Mouse (Mus musculus) midbrain, embryonic 13.5 days (tissue): ENCODE measurements around the gene Zfp94. TPM values are rescaled to one million over a fixed set of nuclear protein-coding genes. Genes with fewer than 3 reads are reported as not detected.

Source experiments
- ATAC-seq: fragments of 200-750 bp; cut with Nextera tagmentation; 2 replicates; pipeline ENCODE4 v1.8.0; 2017; ENCODE audit warnings: mild to moderate bottlenecking, moderate TSS enrichment, moderate library complexity
- H3K27ac ChIP-seq: fragments of 300-500 bp; sonication (generic); 2 replicates; pipeline ENCODE4 v1.5.1; 2015; ENCODE audit warnings: inconsistent platforms, mild to moderate bottlenecking, moderate library complexity
- H3K27me3 ChIP-seq: fragments of 300-500 bp; sonication (generic); 2 replicates; pipeline ENCODE4 v1.6.1; 2015; ENCODE audit warnings: mild to moderate bottlenecking, inconsistent platforms
- H3K36me3 ChIP-seq: fragments of 300-500 bp; sonication (generic); 2 replicates; pipeline ENCODE4 v1.6.1; 2015; ENCODE audit warnings: mild to moderate bottlenecking, inconsistent platforms
- H3K4me1 ChIP-seq: fragments of 300-500 bp; sonication (generic); replicated peaks from 2 replicates; pipeline ENCODE4 v1.6.1; 2015; ENCODE audit warnings: inconsistent platforms
- H3K4me2 ChIP-seq: fragments of 300-500 bp; sonication (generic); replicated peaks from 2 replicates; pipeline ENCODE4 v1.6.1; 2015; ENCODE audit warnings: moderate library complexity, mild to moderate bottlenecking, inconsistent platforms
- H3K4me3 ChIP-seq: fragments of 300-500 bp; sonication (generic); replicated peaks from 2 replicates; pipeline ENCODE4 v1.5.1; 2015; ENCODE audit warnings: mild to moderate bottlenecking, inconsistent platforms
- H3K9ac ChIP-seq: fragments of 300-500 bp; sonication (generic); replicated peaks from 2 replicates; pipeline ENCODE4 v1.6.1; 2015; ENCODE audit warnings: mild to moderate bottlenecking, inconsistent platforms
- H3K9me3 ChIP-seq: fragments of 300-500 bp; sonication (generic); 2 replicates; pipeline ENCODE4 v1.6.1; 2016; ENCODE audit warnings: mild to moderate bottlenecking, inconsistent platforms
- WGBS: fragments of 180-500 bp; shearing (Covaris S2); methylation state at CpG from one replicate; pipeline ENCODE4 v1.1.7; 2015; 5-methylcytosine and 5-hydroxymethylcytosine counted together
- polyA plus RNA-seq: library from polyadenylated mRNA; unstranded; fragments of >200 nt; fragmentation: Nextera tagmentation; extraction: Ambion mirVana; gene quantifications from 2 replicates; pipeline ENCODE4 v1.2.1, GENCODE M21; 2015

Gene Zfp94
- polyA plus RNA-seq, result 19.4 and 22.0 TPM in 2 replicates

DNA sequence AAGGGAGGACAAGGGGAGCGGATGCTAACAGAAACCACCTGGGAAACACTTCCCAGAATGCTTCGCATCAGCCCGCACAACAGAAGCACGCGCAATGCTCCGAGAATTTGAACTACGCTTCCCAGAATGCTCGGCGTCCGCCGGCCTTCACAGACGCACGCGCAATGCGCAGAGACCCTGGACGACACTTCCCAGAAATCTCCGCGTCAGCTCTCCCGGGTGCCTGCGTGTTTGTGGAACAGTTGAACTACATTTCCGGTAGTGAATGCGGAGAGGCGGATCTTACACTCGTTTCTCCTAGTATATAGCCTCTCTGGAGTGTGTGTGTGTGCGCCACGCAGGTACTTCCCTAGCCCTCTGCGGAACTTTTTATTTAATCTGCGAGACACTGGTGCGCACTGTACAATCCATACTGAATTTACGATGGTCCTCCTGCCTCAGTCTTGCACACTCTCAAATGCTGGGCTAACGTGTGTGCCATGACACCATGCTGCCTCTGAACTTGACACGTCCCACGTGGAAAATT is at the start of gene Zfp94:
Gene Zfp94, minus strand, starts transcription at position 100 of the 526 bp plus-strand sequence.
- WGBS, result 1% methylated on average over 33 of the region's 33 CpGs
- ATAC-seq, result peak; percentile 94
- no peaks in the 10 kb centered on the region for H3K9me3 ChIP-seq

DNA sequence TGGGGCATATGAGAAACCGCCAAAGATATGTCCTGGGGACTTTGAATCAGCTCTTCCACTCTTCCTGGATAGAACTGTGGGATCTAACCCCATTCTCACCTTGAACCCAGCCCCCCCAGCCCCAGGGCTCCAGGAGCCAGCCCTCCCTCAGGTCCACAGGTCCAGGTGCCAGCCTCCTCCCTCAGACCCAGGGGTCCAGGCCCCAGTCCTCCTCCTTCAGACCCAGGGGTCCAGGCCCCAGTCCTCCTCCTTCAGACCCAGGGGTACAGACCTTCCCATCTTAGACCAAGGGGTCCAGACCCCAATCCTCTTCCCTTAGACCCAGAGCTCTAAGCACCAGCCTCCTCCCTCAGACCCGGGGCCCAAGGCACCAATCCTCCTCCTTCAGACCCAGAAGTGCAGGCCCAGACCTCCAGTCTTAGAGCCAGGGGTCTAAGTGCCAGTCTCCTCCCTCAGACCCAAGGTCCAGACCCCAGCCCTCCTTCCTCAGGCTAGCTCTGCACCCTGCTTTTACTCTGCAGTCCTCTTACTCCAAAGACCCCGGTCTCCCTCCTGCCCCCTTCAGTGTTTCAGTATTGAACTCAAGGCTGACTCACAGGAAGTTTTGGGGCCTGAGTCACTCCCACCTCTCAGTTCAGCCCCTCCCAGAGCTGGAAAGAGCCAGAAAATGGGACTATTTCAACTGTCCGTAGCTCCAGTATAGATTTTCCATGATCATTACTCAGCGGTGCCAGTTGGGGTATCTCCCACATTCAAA is 49.0 kb upstream of the Zfp94 start:
- 87% methylated on average over 5 of the region's 5 CpGs for WGBS

More for the DNA sequence above, at the start of gene Zfp94:
- H3K27ac ChIP-seq, result peak within 1 kb of the TSS; percentile 82
- peak within 1 kb of the TSS; percentile 70 for H3K4me3 ChIP-seq
- H3K27me3 ChIP-seq, result 0 out of 2 replicates have a peak, but pooled peaks cover 6% of the 10 kb centered on the region
- peaks cover 19% of the 10 kb centered on the region for H3K36me3 ChIP-seq
- peak within 1 kb of the TSS; percentile 80 for H3K4me2 ChIP-seq
- H3K4me1 ChIP-seq, result peaks cover 10% of the 10 kb centered on the region
- peak within 1 kb of the TSS; percentile 86 for H3K9ac ChIP-seq

GRCm38 (mm10) chr7:24364827-24365226 is 48.4 kb upstream of the Zfp94 start:
- Histone ChIP-seq H3K4me3 (no peak overlapping the region), H3K27me3 (0 out of 2 replicates have a peak, but pooled peaks cover 4% of the 10 kb centered on the region), H3K9me3 (no peaks in the 10 kb centered on the region), H3K4me2 (no peak overlapping the region), H3K36me3 (no peaks in the 10 kb centered on the region), H3K9ac (no peak overlapping the region), H3K4me1 (no peaks in the 10 kb centered on the region), H3K27ac (no peak overlapping the region)
- WGBS, result 26% methylated on average over 10 of the region's 10 CpGs
- ATAC-seq, result peak; percentile 82

More for the DNA sequence above, 49.0 kb upstream of the Zfp94 start:
- H3K9ac ChIP-seq, result no peak overlapping the region
- H3K9me3 ChIP-seq, result no peaks in the 10 kb centered on the region
- H3K4me1 ChIP-seq, result 0 out of 2 replicates have a peak, but pooled peaks cover 2% of the 10 kb centered on the region
- no peak overlapping the region for H3K27ac ChIP-seq
- no peak overlapping the region for H3K4me2 ChIP-seq
- no peaks in the 10 kb centered on the region for H3K36me3 ChIP-seq
- peak; percentile 38 for ATAC-seq
- H3K4me3 ChIP-seq, result no peak overlapping the region
- H3K27me3 ChIP-seq, result 0 out of 2 replicates have a peak, but pooled peaks cover 4% of the 10 kb centered on the region

GRCm38 (mm10) chr7:24363228-24363627 is 46.8 kb upstream of the Zfp94 start:
- 0 out of 2 replicates have a peak, but pooled peaks cover 4% of the 10 kb centered on the region for H3K27me3 ChIP-seq
- no peak overlapping the region for H3K4me3 ChIP-seq
- no peaks in the 10 kb centered on the region for H3K4me1 ChIP-seq
- no peak overlapping the region for H3K9ac ChIP-seq
- H3K36me3 ChIP-seq, result no peaks in the 10 kb centered on the region
- ATAC-seq, result no peak
- H3K27ac ChIP-seq, result no peak overlapping the region
- H3K4me2 ChIP-seq, result no peak overlapping the region
- H3K9me3 ChIP-seq, result no peaks in the 10 kb centered on the region
- 25% methylated on average over 7 of the region's 7 CpGs for WGBS

GRCm38 (mm10) chr7:24361001-24361400 is 44.5 kb upstream of the Zfp94 start:
- 64% methylated on average over 4 of the region's 4 CpGs for WGBS
- H3K9me3 ChIP-seq, result no peaks in the 10 kb centered on the region
- no peaks in the 10 kb centered on the region for H3K4me1 ChIP-seq
- H3K9ac ChIP-seq, result no peak overlapping the region
- 0 out of 2 replicates have a peak, but pooled peaks cover 4% of the 10 kb centered on the region for H3K27me3 ChIP-seq
- no peak overlapping the region for H3K4me3 ChIP-seq
- H3K27ac ChIP-seq, result no peak overlapping the region
- no peak for ATAC-seq
- no peak overlapping the region for H3K4me2 ChIP-seq
- H3K36me3 ChIP-seq, result no peaks in the 10 kb centered on the region

DNA sequence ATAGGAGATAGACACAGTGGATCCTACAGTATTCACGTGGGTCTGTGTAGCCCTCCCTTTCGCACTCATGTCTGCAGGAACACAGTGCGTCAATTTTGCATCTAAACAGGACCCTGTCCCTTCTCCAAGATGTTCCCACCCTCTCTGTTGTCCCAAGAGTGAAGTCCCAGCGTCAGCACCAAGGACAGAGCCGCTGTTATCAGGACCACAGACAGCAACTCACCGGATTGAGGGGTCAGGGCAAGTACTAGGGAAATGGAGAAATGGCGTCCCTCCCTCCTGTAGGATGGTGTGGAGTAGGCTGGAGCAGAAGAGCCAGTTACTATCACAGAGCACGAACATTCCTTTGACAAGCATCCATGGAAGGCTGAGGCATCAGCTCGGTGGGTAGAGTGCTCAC is 42.8 kb upstream of the Zfp94 start:
- 31% methylated on average over 9 of the region's 9 CpGs for WGBS
- no peaks in the 10 kb centered on the region for H3K36me3 ChIP-seq
- H3K27ac ChIP-seq, result no peak overlapping the region
- H3K9ac ChIP-seq, result no peak overlapping the region
- no peak for ATAC-seq
- no peaks in the 10 kb centered on the region for H3K9me3 ChIP-seq
- no peak overlapping the region for H3K4me3 ChIP-seq
- H3K27me3 ChIP-seq, result 0 out of 2 replicates have a peak, but pooled peaks cover 2% of the 10 kb centered on the region
- H3K4me2 ChIP-seq, result no peak overlapping the region
- no peaks in the 10 kb centered on the region for H3K4me1 ChIP-seq

GRCm38 (mm10) chr7:24357899-24358298 is 41.4 kb upstream of the Zfp94 start:
- 48% methylated on average over 4 of the region's 4 CpGs for WGBS
- no peak for ATAC-seq

DNA sequence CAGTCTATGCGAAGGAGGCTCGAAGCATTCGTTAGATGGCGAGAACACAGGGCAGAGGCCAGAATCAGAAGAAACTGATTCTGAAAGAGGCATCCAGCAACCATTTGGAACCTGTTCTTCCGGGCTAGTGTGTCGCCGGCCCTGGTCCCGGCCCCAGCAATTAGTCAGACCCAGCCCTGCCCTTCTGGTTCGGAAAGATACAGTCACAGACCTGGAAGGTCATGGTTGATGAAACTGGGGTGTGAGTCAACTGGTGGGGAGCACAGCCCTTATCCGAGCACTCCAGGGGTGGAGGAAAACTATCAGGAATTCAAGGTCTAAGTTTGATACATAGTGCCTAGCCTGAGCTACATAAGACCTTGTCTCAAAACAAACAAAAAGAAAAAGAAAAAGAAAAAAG is 39.6 kb upstream of the Zfp94 start:
- no peaks in the 10 kb centered on the region for H3K36me3 ChIP-seq
- no peak for ATAC-seq
- WGBS, result 83% methylated on average over 10 of the region's 10 CpGs

More at GRCm38 (mm10) chr7:24357899-24358298, 41.4 kb upstream of the Zfp94 start:
- no peaks in the 10 kb centered on the region for H3K36me3 ChIP-seq
- peaks cover 8% of the 10 kb centered on the region; the same call in 1 of the 2 replicates for H3K27me3 ChIP-seq
- no peaks in the 10 kb centered on the region for H3K4me1 ChIP-seq
- H3K9me3 ChIP-seq, result no peaks in the 10 kb centered on the region
- H3K27ac ChIP-seq, result no peak overlapping the region
- no peak overlapping the region for H3K4me3 ChIP-seq
- no peak overlapping the region for H3K4me2 ChIP-seq
- no peak overlapping the region for H3K9ac ChIP-seq

GRCm38 (mm10) chr7:24355646-24356045 is 39.2 kb upstream of the Zfp94 start:
- no peaks in the 10 kb centered on the region for H3K9me3 ChIP-seq
- peaks cover 13% of the 10 kb centered on the region; the same call in 1 of the 2 replicates for H3K27me3 ChIP-seq
- H3K4me3 ChIP-seq, result no peak overlapping the region
- H3K4me2 ChIP-seq, result no peak overlapping the region
- WGBS, result 86% methylated on average over 6 of the region's 6 CpGs
- no peak for ATAC-seq
- H3K9ac ChIP-seq, result no peak overlapping the region
- H3K4me1 ChIP-seq, result no peaks in the 10 kb centered on the region
- H3K36me3 ChIP-seq, result no peaks in the 10 kb centered on the region
- H3K27ac ChIP-seq, result no peak overlapping the region

More for the DNA sequence above, 39.6 kb upstream of the Zfp94 start:
- H3K27ac ChIP-seq, result no peak overlapping the region
- no peaks in the 10 kb centered on the region for H3K4me1 ChIP-seq
- H3K27me3 ChIP-seq, result peaks cover 13% of the 10 kb centered on the region; the same call in 1 of the 2 replicates
- no peak overlapping the region for H3K9ac ChIP-seq
- no peak overlapping the region for H3K4me3 ChIP-seq
- H3K9me3 ChIP-seq, result no peaks in the 10 kb centered on the region
- no peak overlapping the region for H3K4me2 ChIP-seq

GRCm38 (mm10) chr7:24348896-24349295 is 32.4 kb upstream of the Zfp94 start, which contains the start of gene Lypd5:
Gene Lypd5 (plus strand): TSS chr7:24349196.
- Histone ChIP-seq H3K27ac (no peak within 1 kb of the TSS), H3K36me3 (no peaks in the 10 kb centered on the region), H3K9ac (no peak within 1 kb of the TSS), H3K27me3 (peaks cover 13% of the 10 kb centered on the region; the same call in 1 of the 2 replicates), H3K4me1 (no peaks in the 10 kb centered on the region), H3K9me3 (no peaks in the 10 kb centered on the region), H3K4me3 (no peak within 1 kb of the TSS), H3K4me2 (no peak within 1 kb of the TSS)
- 48% methylated on average over 6 of the region's 6 CpGs for whole genome bisulfite sequencing
- ATAC-seq, result no peak

DNA sequence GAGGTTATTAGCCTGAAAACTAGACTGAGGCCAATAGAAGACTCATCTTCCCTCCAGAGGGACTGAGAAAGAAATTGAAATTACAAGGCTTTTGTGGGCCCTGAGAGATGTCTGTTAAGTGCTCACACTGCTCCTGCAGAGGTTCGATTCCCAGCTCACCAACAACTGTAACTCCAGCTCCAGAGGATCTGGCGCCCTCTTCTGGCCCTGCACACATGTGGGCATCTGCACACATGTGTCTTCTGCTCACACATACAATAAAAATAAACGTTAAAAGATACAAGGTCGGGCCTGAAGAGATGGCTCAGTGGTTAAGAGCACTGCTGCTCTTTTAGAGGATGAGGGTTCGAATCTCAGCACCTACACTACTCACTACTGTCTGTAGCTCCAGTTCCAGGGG is 30.0 kb upstream of the Zfp94 start:
- H3K9me3 ChIP-seq, result no peaks in the 10 kb centered on the region
- no peaks in the 10 kb centered on the region for H3K36me3 ChIP-seq
- WGBS, result 73% methylated on average over 5 of the region's 5 CpGs

DNA sequence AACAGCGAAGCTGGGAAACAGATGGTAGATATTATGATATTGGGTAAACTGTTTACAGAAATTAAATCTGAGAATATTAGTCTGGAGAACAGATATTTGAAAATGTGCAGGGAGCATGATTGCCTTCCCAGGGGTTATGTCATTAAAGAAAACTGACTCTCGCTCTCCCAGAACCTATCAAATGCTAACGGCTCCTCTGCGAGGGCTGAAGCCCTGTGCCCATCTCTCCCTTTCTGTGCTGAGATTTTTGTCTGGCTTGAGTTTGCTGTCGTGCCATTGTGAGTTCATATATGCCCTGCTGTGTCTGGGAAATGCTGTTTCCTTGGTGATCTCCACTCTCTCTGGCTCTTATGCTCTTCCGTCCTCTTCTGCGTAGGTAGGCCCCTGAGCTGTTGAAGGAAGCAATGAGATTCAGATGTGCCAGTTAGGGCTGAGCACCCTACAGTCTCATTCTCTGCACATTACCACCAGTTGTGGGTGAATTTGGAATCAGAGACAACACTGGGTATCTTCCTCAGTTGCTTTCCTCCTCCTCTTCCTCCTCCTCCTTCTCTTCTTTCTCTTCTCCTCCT is 27.3 kb upstream of the Zfp94 start:
- Histone ChIP-seq H3K4me2 (no peak overlapping the region), H3K9ac (no peak overlapping the region), H3K9me3 (no peaks in the 10 kb centered on the region), H3K27me3 (no peaks in the 10 kb centered on the region), H3K4me1 (no peaks in the 10 kb centered on the region), H3K27ac (no peak overlapping the region), H3K4me3 (no peak overlapping the region), H3K36me3 (no peaks in the 10 kb centered on the region)
- no peak for ATAC-seq
- WGBS, result 75% methylated on average over 7 of the region's 7 CpGs

More for the DNA sequence above, 30.0 kb upstream of the Zfp94 start:
- H3K4me3 ChIP-seq, result no peak overlapping the region
- no peak overlapping the region for H3K4me2 ChIP-seq
- H3K27ac ChIP-seq, result no peak overlapping the region
- H3K27me3 ChIP-seq, result no peaks in the 10 kb centered on the region
- no peak for ATAC-seq
- H3K9ac ChIP-seq, result no peak overlapping the region
- no peaks in the 10 kb centered on the region for H3K4me1 ChIP-seq
